Mouse (Mus musculus) brain, adult 2 months (tissue): ENCODE data around the gene Sgpl1.
"Not testable (repeated sequence)": the region's sequence is repeated elsewhere in the genome, so short reads cannot be mapped to it uniquely, and the experiment has no call there.

Experiments
- DNase-seq: peaks from one replicate; pipeline ENCODE4 v3.0.0; 2011; ENCODE audit warnings: low read depth, low spot score

Gene Sgpl1

DNA sequence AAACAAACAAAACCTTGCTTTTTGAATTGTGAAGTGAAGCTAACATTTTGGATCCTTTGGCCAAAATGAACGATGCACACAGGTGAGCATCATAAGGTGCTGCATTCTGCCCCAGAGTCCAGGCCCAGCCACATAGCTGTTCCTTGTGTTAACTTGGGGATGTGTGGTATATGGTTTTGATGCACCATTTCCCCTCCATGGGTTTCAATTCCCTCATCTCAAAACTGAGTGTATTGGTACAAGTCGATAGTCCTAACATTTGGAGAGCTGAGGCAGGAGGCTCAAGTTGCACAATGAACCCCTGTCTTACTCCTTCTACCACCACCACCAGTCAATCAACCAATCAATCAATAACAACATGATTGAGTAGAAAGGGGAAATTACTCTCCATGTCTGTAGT lies 8.9 kb upstream of the Sgpl1 start:
- DNase-seq, result no peak

DNA sequence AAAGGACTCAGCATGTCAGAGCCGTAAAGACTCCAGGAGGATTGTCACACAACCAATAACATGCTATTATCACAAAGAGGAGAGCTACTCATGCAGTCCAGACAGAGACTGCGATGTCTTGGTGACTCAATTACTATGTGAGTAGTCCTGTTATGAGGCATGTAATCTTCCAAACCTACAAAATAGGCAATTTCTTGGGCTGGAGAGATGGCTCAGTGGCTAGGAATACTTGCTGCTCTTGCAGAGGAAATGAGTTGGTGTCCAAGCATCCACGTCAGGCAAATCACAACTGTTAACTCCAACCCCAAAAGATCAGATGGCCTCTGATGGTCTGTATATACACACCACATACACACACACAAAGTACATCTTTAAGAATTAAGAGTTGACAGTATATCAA lies 8.1 kb upstream of the Sgpl1 start:
- no peak for DNase-seq

GRCm38 (mm10) chr10:61152131-61152530 lies 4.6 kb upstream of the Sgpl1 start:
- DNase-seq, result no peak

DNA sequence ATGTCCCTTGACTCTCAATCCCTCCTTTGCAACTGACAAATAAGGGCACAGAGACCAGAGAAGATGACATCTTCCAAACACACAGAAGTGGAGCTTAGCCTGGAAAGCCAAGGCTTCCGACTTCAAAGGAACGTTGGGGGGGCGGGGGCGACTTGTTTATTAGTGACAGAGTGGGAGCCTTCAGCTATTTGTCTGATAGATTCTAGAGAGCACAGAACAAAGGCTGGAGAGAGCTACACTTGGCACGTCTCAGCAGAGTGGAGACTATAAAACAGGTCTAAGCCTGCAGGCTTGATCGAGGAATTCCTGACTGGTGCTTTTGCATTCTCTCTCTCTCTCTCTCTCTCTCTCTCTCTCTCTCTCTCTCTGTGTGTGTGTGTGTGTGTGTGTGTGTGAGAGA lies 3.1 kb upstream of the Sgpl1 start:
- DNase-seq, result no peak

GRCm38 (mm10) chr10:61149476-61149875 lies 2.0 kb upstream of the Sgpl1 start:
- DNase-seq, result no peak

DNA sequence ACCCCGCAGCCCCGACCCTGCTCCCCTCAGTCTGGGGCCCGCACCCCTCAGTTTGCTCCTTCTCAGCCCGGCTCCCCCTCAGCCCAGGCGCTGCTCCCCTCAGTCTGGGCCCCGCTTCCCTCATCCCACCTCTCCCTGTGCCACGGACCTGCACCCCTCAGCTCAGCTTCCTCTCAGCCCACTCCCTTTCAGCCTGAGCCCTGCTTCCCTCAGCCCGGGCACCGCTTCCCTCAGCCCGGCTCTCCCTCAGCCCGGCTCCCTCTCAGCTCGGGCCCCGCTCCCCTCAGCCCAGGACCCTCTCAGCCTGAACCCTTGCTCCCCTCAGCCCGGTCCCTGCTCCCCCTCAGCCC lies 721 bp downstream of the Sgpl1 start:
- DNase-seq, result no peak

- DNase-seq, result peak; percentile 77
Measured at GRCm38 (mm10) chr10:61146119-61146806, 1.2 kb downstream of the Sgpl1 start.

DNA sequence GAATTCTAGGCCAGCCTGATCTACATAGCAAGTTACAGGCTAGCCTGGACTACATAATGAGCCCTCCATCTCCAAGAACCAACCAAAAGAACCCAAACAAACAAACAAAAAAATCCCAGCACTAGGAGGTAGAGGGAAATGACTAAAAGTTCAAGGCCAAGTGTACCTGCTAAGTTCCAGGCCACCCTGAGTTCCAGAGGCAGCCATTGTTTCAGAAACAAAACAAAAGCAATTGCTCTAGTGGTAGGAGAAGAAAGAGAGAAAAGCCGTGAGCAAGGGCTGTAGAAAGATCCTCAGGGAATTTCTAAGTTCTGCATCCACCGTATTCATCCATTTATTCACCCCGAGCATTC lies 1.8 kb downstream of the Sgpl1 start:
- DNase-seq, result no peak

DNA sequence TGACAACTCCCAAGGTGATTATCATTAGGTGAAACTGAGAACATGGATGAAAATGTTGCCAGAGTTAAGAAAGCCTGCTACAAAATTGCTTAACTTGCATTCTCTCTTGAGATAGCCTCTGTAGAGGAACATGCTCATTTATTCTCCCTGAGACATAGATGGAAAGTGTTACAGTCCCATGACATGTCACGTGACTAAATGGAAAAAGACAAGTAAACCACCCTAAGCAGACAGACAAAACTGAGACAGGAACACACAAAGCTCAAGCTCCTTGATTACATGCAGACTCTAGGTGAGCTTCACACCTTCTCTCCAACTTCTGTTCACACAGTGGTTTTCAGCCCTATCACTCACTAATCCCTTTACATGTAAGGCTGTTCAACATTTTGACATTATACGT lies 4.2 kb downstream of the Sgpl1 start:
- no peak for DNase-seq

GRCm38 (mm10) chr10:61137567-61137966 lies 9.9 kb downstream of the Sgpl1 start:
- DNase-seq, result no peak

GRCm38 (mm10) chr10:61135226-61135839 lies 12.2 kb downstream of the Sgpl1 start:
- DNase-seq, result no peak

DNA sequence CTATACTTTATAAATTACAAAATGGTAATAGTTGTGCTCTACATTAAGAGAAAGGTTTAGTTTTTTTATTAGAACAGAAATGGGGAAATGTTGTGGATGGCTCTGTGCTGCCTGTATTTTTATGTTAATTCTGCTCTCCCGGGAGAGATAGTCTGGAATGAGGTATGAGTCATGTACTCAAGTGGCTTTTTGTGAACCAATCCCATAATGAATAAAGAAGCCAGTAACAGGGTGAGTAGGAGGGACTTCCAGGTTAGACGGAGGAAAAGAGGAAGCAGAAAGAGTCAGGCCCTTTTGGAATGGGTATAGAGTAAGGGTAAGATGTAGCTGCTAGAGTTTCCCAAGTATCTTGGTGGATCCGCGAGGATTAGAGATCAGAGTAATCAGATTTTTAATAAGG lies 13.5 kb downstream of the Sgpl1 start:
- DNase-seq, result peak; percentile 28

DNA sequence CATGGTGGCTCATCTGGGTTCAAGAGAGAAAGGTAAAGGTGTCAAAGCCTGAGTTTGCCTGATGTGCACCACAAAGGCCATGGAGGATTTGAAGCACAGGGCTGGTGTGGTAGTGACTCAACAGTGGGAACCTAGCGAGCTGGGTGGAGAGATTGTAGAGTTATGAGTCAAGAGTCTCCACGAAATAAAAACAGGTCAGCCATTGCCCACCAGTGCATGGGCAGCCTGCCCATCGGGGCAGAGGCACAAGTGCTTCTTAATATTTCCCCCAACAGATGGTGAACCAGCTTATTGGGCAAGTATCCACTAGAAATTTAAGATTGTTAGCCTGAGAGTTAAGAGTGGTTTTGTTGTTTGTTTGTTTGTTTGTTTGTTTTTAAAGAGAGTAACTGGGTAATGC lies 16.5 kb downstream of the Sgpl1 start:
- DNase-seq, result peak; percentile 25

DNA sequence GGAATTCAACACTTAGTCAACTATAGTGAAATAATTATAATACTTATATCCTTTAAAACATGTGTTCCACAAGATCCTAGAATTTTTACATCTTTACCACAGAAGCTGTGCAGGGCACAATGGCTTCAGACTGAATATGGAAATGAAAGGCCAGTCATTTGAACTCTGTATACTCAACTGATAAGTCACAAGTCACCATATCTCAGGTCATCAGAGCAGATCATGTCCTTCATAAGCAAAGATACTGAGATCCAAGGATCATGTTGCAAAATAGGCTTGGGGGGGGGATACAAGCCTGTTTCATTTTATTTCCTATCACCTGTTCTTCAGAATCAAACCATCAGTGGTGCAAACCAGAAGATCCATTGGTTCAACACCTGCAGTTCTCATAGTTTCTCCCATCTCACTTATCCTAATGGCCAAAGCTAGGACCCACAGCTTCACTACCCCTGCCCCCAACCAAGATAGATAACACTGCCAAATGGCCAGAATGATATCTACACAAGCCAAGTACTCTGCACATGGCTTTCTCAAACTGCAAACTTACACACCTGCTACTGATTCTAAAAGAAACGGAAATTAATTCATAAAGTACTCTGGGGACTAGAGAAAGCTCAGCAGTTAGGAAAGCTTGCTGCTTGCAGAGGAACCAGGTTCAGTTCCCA lies 18.7 kb downstream of the Sgpl1 start:
- DNase-seq, result no peak

- no peak for DNase-seq
Measured at GRCm38 (mm10) chr10:61124462-61124861, 23.0 kb downstream of the Sgpl1 start.

DNA sequence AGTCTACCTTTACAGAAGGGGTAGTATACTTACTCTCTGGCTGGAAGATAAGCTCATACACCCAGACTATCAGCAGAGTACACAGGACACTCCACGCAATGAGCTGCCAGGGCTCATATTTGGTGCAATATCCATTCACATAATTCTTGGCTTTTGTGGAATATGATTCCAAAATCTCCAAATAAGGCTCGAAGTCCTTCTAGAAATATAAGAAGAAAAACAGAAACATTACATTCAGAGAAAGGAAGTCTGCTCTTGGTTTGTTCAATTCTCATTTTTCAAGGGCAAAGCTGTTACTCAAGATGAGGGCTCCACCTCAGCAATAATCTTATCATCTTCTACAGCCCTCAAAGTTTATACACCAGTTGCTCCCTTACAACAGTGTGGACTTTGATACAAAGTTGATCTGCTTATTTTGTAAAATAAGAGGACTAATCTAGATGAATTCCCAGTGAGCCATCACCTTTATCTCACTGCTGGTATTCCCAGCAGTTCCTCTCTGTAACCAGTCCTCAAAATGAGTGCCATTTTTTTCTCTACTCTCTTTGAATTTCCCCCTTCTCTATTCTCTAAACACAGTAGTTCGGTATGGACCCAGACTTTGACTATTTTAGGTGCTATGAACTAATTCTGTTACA lies 24.1 kb downstream of the Sgpl1 start:
- DNase-seq, result no peak

- DNase-seq, result not testable (repeated sequence)
Measured at GRCm38 (mm10) chr10:61121732-61122131, 25.8 kb downstream of the Sgpl1 start.

- no peak for DNase-seq
Measured at GRCm38 (mm10) chr10:61114246-61114720, 33.2 kb downstream of the Sgpl1 start.

DNA sequence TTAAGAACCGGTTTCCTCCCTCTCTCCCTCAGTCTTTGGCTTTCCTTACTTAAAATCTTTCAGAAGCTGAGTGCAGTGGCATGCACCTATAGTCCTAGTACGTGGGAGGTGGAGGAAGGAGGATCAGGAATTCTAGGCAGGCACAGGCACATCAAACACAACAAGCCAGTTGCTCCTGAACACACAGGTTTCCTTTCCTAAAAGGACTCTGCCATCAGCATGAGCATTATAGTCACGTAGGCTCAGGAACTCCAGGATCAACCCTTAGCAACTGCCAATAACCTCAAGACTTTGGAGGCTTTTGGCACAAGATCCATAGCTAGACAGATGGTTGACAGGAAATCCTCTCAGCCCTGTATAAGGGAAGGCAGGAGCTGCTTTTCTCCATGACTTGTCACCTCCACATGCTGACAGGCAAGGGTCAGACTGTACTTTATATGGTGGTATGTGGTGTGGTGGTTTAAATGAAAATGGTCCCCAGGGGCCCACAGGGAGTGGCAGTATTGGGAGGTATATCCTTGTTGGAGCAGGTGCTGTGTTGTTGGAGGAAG lies 43.9 kb downstream of the Sgpl1 start:
- DNase-seq, result peak; percentile 89

- no peak for DNase-seq
Measured at GRCm38 (mm10) chr10:61091866-61092265, 55.6 kb downstream of the Sgpl1 start.

DNA sequence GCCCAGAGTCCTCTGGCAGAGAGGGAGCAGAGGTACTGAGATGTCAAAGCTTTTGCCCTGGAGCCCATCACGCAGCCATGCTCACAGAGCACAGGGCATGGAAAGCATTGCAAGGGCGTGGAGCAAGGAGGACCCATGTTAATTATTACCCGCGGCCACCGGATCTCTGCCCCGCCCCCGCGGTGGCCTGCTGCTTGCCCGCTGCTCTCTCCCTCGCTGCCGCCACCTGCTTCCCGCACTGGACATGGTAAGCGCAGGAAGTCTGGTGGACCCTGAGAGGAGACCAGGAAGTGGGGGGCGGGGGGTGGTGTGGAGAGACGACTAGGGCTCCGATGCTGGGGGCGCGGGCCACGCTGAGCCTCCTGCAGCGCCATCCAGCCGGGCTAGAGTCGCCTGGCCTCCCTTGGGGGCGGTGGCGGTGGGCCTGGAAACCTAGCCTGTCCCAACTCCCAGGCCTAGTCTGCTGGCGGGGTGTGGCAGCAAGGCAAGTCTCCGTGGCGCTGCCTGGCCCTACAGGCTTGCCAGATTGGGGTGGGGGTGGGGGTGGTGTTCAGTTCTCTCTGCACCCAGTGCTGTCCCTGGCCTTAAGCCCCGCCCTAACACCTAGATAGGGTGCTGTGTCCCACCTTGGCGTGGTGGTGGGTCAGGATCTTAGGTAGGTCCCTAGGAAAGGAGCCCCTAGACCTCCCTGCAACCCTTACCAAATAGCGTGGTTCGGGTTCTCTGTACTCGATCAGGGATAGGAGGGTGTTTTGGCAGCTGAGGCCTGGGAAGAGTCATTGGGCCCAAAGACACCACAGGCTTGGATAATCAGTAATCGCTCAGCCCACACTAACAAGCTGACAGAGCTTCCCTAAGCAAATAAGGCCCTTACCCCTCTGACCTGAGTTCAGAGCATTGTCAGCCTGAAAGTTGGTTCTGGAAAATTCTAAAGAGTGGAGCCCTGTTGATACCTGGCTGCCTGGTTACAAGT lies 58.0 kb downstream of the Sgpl1 start, which contains the start of gene Pcbd1:
Gene Pcbd1, plus strand, starts transcription at position 162 of the 973 bp plus-strand sequence.
- DNase-seq, result peak; percentile 30
